Mouse (Mus musculus) hindbrain, embryonic 11.5 days (tissue): ENCODE data around the gene Rab34. TPM values are rescaled to one million over a fixed set of nuclear protein-coding genes. Genes with fewer than 3 reads are reported as not detected.
A peak's percentile ranks its signal among the peaks of the same experiment; 100 is the strongest.

ENCODE experiments used
- ATAC-seq: fragments of 200-750 bp; cut with Nextera tagmentation; 2 replicates; pipeline ENCODE4 v1.8.0; 2017; ENCODE audit warnings: mild to moderate bottlenecking, moderate TSS enrichment, moderate library complexity; ENCODE audit not compliant: low FRiP score
- DNase-seq: peaks from one replicate; pipeline ENCODE4 v3.0.0-alpha.2; 2015; ENCODE audit warnings: low spot score
- H3K27ac ChIP-seq: fragments of 300-500 bp; sonication (generic); 2 replicates; pipeline ENCODE4 v1.5.1; 2014; ENCODE audit warnings: mild to moderate bottlenecking, low read depth, low read length
- H3K27me3 ChIP-seq: fragments of 300-500 bp; sonication (generic); 2 replicates; pipeline ENCODE4 v1.6.1; 2014; ENCODE audit warnings: mild to moderate bottlenecking, low read length, moderate library complexity, mixed read lengths; ENCODE audit not compliant: control insufficient read depth, insufficient read depth
- H3K36me3 ChIP-seq: fragments of 300-500 bp; sonication (generic); 2 replicates; pipeline ENCODE4 v1.6.1; 2014; ENCODE audit warnings: mild to moderate bottlenecking, low read length, moderate library complexity, mixed read lengths; ENCODE audit not compliant: control insufficient read depth, insufficient read depth
- H3K4me1 ChIP-seq: fragments of 300-500 bp; sonication (generic); replicated peaks from 2 replicates; pipeline ENCODE4 v1.6.1; 2014; ENCODE audit warnings: low read length, mixed read lengths; ENCODE audit not compliant: control insufficient read depth, insufficient read depth
- H3K4me2 ChIP-seq: fragments of 300-500 bp; sonication (generic); replicated peaks from 2 replicates; pipeline ENCODE4 v1.6.1; 2014; ENCODE audit warnings: mild to moderate bottlenecking, low read depth, low read length
- H3K4me3 ChIP-seq: fragments of 300-500 bp; sonication (generic); 2 replicates; pipeline ENCODE4 v1.5.1; 2014; ENCODE audit warnings: low read depth, low read length
- H3K9ac ChIP-seq: fragments of 300-500 bp; sonication (generic); 2 replicates; pipeline ENCODE4 v1.6.1; 2014; ENCODE audit warnings: low read depth, low read length
- H3K9me3 ChIP-seq: fragments of 300-500 bp; sonication (generic); 2 replicates; pipeline ENCODE4 v1.6.1; 2016; ENCODE audit warnings: low read length; ENCODE audit not compliant: control insufficient read depth
- WGBS: fragments of 180-500 bp; shearing (Covaris S2); extraction: QIAGEN DNeasy Blood & Tissue Kit; methylation state at CpG from one replicate; pipeline ENCODE4 v1.1.7; 2014; 5-methylcytosine and 5-hydroxymethylcytosine counted together
- polyA plus RNA-seq: library from polyadenylated mRNA; unstranded; fragments of >200 nt; fragmentation: Nextera tagmentation; extraction: Ambion mirVana; gene quantifications from 2 replicates; pipeline ENCODE4 v1.2.1, GENCODE M21; 2014

Rab34 gene
- polyA plus RNA-seq, result 57.7 and 69.3 TPM in 2 replicates

- H3K9me3 ChIP-seq, result no peaks in the 10 kb centered on the region
- 0 out of 2 replicates have a peak, but pooled peaks cover 2% of the 10 kb centered on the region for H3K36me3 ChIP-seq
- H3K4me2 ChIP-seq, result peak within 1 kb of the TSS; percentile 76
- H3K4me3 ChIP-seq, result peak within 1 kb of the TSS; percentile 72
- DNase-seq (peak; percentile 82), ATAC-seq (peak; percentile 75)
- peak within 1 kb of the TSS; percentile 94 for H3K27ac ChIP-seq
- peak within 1 kb of the TSS; percentile 84 for H3K9ac ChIP-seq
- H3K27me3 ChIP-seq, result no peaks in the 10 kb centered on the region
- H3K4me1 ChIP-seq, result 0 out of 2 replicates have a peak, but pooled peaks cover 2% of the 10 kb centered on the region
- 0% methylated on average over 72 of the region's 80 CpGs for WGBS
These were observed at the start of gene Rab34 for GRCm38 (mm10) chr11:78188331-78189233. Rab34 (plus strand) TSS chr11:78188430.

DNA sequence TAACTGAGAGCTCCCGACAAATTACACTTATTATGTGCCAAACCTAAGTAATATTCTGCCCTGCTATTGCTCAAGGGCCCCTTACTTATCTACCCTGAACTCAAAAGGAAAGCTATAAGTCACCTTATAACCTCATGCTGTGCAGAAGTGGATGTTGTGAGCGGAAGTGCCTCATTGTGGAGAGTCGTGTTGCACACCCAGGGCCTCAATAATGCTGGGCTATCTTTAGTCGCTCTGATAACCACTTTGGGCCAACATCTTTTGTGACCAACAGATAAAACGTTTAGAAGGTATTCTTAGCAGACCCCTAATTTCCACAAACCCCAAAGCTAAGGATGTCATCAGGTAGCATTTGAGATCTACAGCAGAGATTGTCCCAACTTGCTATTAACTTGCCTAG lies 47.6 kb upstream of the Rab34 start:
- Histone ChIP-seq H3K36me3 (0 out of 2 replicates have a peak, but pooled peaks cover 2% of the 10 kb centered on the region), H3K4me1 (no peaks in the 10 kb centered on the region), H3K9me3 (no peaks in the 10 kb centered on the region), H3K27ac (no peak overlapping the region), H3K4me2 (no peak overlapping the region), H3K9ac (no peak overlapping the region), H3K27me3 (no peaks in the 10 kb centered on the region), H3K4me3 (no peak overlapping the region)
- no peak for DNase-seq
- WGBS, result 84% methylated on average over 5 of the region's 5 CpGs
- no peak for ATAC-seq

GRCm38 (mm10) chr11:78143520-78143919 lies 44.7 kb upstream of the Rab34 start:
- H3K27me3 ChIP-seq, result no peaks in the 10 kb centered on the region
- H3K4me1 ChIP-seq, result no peaks in the 10 kb centered on the region
- H3K36me3 ChIP-seq, result 0 out of 2 replicates have a peak, but pooled peaks cover 2% of the 10 kb centered on the region
- H3K4me3 ChIP-seq, result no peak overlapping the region
- 84% methylated on average over 2 of the region's 2 CpGs for WGBS
- DNase-seq, result no peak
- ATAC-seq, result no peak
- no peak overlapping the region for H3K4me2 ChIP-seq
- no peak overlapping the region for H3K27ac ChIP-seq
- no peak overlapping the region for H3K9ac ChIP-seq
- no peaks in the 10 kb centered on the region for H3K9me3 ChIP-seq

DNA sequence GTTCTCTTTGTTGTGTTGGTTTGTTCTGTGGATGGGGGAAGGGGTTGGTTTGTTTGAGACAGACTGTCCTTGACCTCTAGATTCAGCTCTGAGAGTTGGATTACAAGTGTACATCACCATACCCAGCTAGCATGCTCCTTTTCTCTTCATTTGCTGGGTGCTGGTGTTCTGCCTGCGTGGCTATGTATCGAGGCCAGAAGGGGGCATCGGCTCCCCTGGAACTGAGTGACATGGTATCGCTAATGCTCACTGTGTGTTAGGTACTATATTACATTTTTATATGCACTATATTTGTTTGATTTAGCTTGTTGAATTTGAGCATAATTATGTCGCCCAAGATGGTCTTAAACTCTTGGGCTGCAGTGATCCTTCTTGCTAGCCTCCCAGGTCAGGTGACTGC lies 42.1 kb upstream of the Rab34 start:
- DNase-seq (no peak), ATAC-seq (no peak)
- Histone ChIP-seq H3K4me3 (no peak overlapping the region), H3K27me3 (no peaks in the 10 kb centered on the region), H3K9me3 (no peaks in the 10 kb centered on the region), H3K9ac (no peak overlapping the region), H3K36me3 (peaks cover 7% of the 10 kb centered on the region), H3K4me1 (no peaks in the 10 kb centered on the region), H3K27ac (no peak overlapping the region), H3K4me2 (no peak overlapping the region)
- WGBS, result 80% methylated on average over 5 of the region's 5 CpGs

- peaks cover 7% of the 10 kb centered on the region for H3K36me3 ChIP-seq
- H3K4me3 ChIP-seq, result no peak overlapping the region
- no peak overlapping the region for H3K9ac ChIP-seq
- no peak for DNase-seq
- H3K27me3 ChIP-seq, result no peaks in the 10 kb centered on the region
- H3K27ac ChIP-seq, result no peak overlapping the region
- WGBS, result 94% methylated on average over 6 of the region's 6 CpGs
- H3K4me1 ChIP-seq, result no peaks in the 10 kb centered on the region
- no peak for ATAC-seq
- no peaks in the 10 kb centered on the region for H3K9me3 ChIP-seq
- no peak overlapping the region for H3K4me2 ChIP-seq
These were observed 41.3 kb upstream of the Rab34 start for GRCm38 (mm10) chr11:78146707-78147543.

DNA sequence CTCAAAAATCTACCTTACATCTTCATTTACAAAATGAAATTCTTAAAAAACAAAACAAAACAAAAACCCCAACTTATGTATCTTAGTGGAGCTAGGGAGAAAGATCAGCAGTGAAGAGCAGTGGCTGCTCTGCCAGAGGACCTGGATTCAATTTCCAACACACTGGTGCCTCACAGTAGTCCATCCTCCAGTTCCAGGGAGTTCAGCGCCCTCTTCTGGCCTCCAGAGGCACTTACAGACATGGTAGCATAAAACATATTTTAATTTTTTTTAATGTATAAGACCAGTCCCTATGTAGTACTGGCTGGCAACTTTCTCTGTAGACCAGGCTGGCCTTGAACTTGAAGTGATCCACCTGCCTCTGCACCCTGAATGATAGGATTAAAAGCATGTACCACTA lies 37.1 kb upstream of the Rab34 start:
- Histone ChIP-seq H3K4me3 (no peak overlapping the region), H3K27me3 (no peaks in the 10 kb centered on the region), H3K9ac (no peak overlapping the region), H3K36me3 (peaks cover 7% of the 10 kb centered on the region), H3K4me2 (no peak overlapping the region), H3K27ac (no peak overlapping the region), H3K9me3 (no peaks in the 10 kb centered on the region), H3K4me1 (no peaks in the 10 kb centered on the region)
- WGBS, result 15% methylated on average over 1 of the region's 1 CpGs
- no peak for ATAC-seq
- no peak for DNase-seq

DNA sequence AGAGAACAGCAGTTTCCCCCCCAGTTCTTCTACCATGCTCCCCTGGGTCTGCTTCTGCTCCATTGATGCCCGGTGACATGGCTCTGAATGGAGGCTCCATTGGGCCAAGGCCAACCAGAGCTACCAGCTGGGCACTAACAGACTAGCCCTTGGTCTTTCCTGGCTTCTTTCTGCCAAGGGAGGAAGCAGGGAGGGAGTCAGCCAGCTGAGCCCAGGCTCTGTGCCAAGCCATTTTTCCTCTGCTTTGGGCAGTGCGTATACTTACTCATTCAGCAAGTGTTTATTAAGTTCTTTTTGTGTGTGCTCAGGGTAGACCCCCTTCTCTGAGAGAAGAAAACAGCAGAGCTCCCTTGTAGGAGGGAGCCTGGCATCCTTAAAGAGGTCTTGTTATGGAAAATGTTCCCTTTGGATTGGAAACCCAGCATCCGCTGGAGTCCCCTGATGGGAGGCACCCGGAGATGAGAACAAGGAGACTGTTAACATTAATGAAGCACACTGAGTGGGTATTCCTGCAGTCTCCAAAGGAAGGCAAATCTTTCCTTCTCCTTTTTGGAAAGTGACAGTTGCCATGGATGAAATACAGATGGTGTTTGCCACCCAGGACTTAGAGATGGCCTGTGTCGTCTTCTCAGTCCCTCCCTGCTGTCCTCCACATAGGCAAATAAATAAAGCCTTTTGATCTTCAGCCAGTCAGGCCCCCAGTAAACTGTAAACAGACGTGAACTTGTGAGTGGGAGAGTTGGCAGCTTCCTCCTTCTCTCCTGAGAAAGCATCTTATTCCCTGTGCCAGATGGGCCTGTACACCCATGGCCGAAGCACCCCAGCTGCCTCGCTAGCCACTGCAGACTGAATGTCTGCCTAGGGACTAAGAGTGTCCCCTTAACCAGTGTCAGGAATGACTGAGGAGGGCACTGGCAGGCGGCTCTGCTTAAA lies 35.7 kb upstream of the Rab34 start:
- Histone ChIP-seq H3K4me2 (no peak overlapping the region), H3K4me1 (no peaks in the 10 kb centered on the region), H3K36me3 (peaks cover 7% of the 10 kb centered on the region), H3K27me3 (no peaks in the 10 kb centered on the region), H3K4me3 (no peak overlapping the region), H3K9ac (no peak overlapping the region), H3K9me3 (no peaks in the 10 kb centered on the region), H3K27ac (no peak overlapping the region)
- ATAC-seq (no peak), DNase-seq (no peak)
- WGBS, result 77% methylated on average over 9 of the region's 9 CpGs

DNA sequence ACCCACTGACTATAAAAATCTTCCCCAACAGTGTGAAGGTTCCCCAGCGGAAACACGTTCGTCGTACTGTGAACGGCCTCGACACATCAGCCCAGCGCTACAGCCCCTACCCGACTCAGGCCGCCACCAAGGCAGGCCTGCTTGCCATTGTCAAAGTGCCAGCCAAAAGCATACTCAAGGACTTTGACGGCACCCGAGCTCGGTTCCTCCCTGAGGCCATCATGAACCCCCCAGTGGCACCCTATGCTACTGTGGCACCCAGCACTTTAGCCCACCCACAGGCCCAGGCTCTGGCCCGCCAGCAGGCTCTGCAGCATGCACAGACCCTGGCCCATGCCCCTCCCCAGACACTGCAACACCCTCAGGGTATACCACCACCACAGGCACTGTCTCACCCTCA lies 34.5 kb upstream of the Rab34 start:
- Histone ChIP-seq H3K4me3 (no peak overlapping the region), H3K9ac (no peak overlapping the region), H3K27me3 (no peaks in the 10 kb centered on the region), H3K9me3 (no peaks in the 10 kb centered on the region), H3K27ac (no peak overlapping the region), H3K4me1 (no peaks in the 10 kb centered on the region), H3K36me3 (peaks cover 11% of the 10 kb centered on the region), H3K4me2 (no peak overlapping the region)
- DNase-seq (no peak), ATAC-seq (0 out of 2 replicates have a peak, but pooled peaks have one; percentile 30)
- WGBS, result 91% methylated on average over 13 of the region's 13 CpGs
